Comparison of ENCODE assay signal across 8 mouse cellular contexts in genomic region chr13:35189028-35189711, GRCm38 (mm10).
DNase-seq lines count a peak whose midpoint lies in the region; ATAC-seq and TF ChIP-seq lines count a peak whose summit lies in the region.

No protein-coding gene starts in this region.

- peak overlapping the region; percentile 32 for H3K4me2 ChIP-seq in embryonic facial prominence, embryonic 13.5 days
- no peak overlapping the region for H3K4me2 ChIP-seq in heart, embryonic 15.5 days
- peak overlapping the region; percentile 32; the same call in 1 of the 2 replicates for H3K4me2 ChIP-seq in kidney, embryonic 16.5 days (replicated peaks; ENCODE audit: low read depth, low read length)
- no peak overlapping the region for H3K4me2 ChIP-seq in liver, embryonic 14.5 days (ENCODE audit: low read depth)
- no peak overlapping the region; the same call in 1 of the 2 replicates for H3K4me2 ChIP-seq in stomach, postnatal 0 days (replicated peaks; ENCODE audit: low read depth)

- TF ChIP-seq CTCF in liver, embryonic 14.5 days (IDR thresholded peaks at IDR 0.05; ENCODE audit: low read depth) = no peak
- TF ChIP-seq CTCF in stomach, postnatal 0 days (IDR thresholded peaks at IDR 0.05; ENCODE audit: low read depth) = 0 out of 2 replicates have a peak, but pooled peaks have one; percentile 27

- H3K9me3 ChIP-seq in embryonic facial prominence, embryonic 13.5 days = no peaks in the 10 kb centered on the region
- no peaks in the 10 kb centered on the region for H3K9me3 ChIP-seq in heart, embryonic 15.5 days (replicated peaks)
- no peaks in the 10 kb centered on the region for H3K9me3 ChIP-seq in kidney, embryonic 16.5 days (ENCODE audit: low read length)
- no peaks in the 10 kb centered on the region for H3K9me3 ChIP-seq in liver, embryonic 14.5 days (ENCODE audit: control insufficient read depth, low read length)
- no peaks in the 10 kb centered on the region for H3K9me3 ChIP-seq in stomach, postnatal 0 days (ENCODE audit: control insufficient read depth, low read length)

- WGBS in embryonic facial prominence, embryonic 13.5 days = 10% methylated on average over 16 of the region's 16 CpGs
- 46% methylated on average over 16 of the region's 16 CpGs for WGBS in heart, embryonic 15.5 days
- 16% methylated on average over 16 of the region's 16 CpGs for WGBS in kidney, embryonic 16.5 days
- WGBS in liver, embryonic 14.5 days (ENCODE audit: insufficient replicate concordance) = 15% methylated on average over 16 of the region's 16 CpGs
- WGBS in stomach, postnatal 0 days = 18% methylated on average over 16 of the region's 16 CpGs

- ATAC-seq in embryonic facial prominence, embryonic 13.5 days (ENCODE audit: insufficient number of reproducible peaks, insufficient read depth, low FRiP score, low TSS enrichment, low read depth) = peak; percentile 64; the same call in 1 of the 2 replicates
- ATAC-seq in heart, embryonic 15.5 days (replicated peaks; ENCODE audit: insufficient number of reproducible peaks, insufficient read depth, low FRiP score, low read depth) = 0 out of 2 replicates have a peak, but pooled peaks have one; percentile 35
- ATAC-seq in kidney, embryonic 16.5 days (ENCODE audit: low FRiP score, low TSS enrichment) = peak; percentile 92
- ATAC-seq in liver, embryonic 14.5 days (ENCODE audit: insufficient read depth) = 0 out of 2 replicates have a peak, but pooled peaks have one; percentile 23
- ATAC-seq in stomach, postnatal 0 days (ENCODE audit: low FRiP score, low TSS enrichment) = peak; percentile 91

- peak; percentile 58 to 70 for DNase-seq in cerebellum, postnatal 10 days
- no peak for DNase-seq in cerebellum, adult 9-11 months
- peak in 1 of 3 experiments; percentile 17 for DNase-seq in liver, embryonic 14.5 days (ENCODE audit: low read depth in 3 of 3, low spot score in 3 of 3)
- peak; percentile 56 for DNase-seq in neural tube, embryonic 10.5 days (ENCODE audit: extremely low spot score, low spot score)
- DNase-seq in stomach, postnatal 0 days (ENCODE audit: low spot score) = peak; percentile 66

- H3K27ac ChIP-seq in embryonic facial prominence, embryonic 13.5 days = peak overlapping the region; percentile 58; the same call in 1 of the 2 replicates
- no peak overlapping the region for H3K27ac ChIP-seq in heart, embryonic 15.5 days
- H3K27ac ChIP-seq in kidney, embryonic 16.5 days (ENCODE audit: low read length) = peak overlapping the region; percentile 51; the same call in 1 of the 2 replicates
- H3K27ac ChIP-seq in liver, embryonic 14.5 days = no peak overlapping the region
- H3K27ac ChIP-seq in stomach, postnatal 0 days (replicated peaks) = peak overlapping the region; percentile 77

- no peaks in the 10 kb centered on the region for H3K27me3 ChIP-seq in embryonic facial prominence, embryonic 13.5 days
- no peaks in the 10 kb centered on the region for H3K27me3 ChIP-seq in heart, embryonic 15.5 days
- H3K27me3 ChIP-seq in kidney, embryonic 16.5 days (ENCODE audit: insufficient read depth, low read length) = no peaks in the 10 kb centered on the region
- no peaks in the 10 kb centered on the region for H3K27me3 ChIP-seq in liver, embryonic 14.5 days (ENCODE audit: control insufficient read depth, insufficient read depth, low read length)
- H3K27me3 ChIP-seq in stomach, postnatal 0 days (ENCODE audit: control insufficient read depth, insufficient read depth, low read length) = no peaks in the 10 kb centered on the region

- no peaks in the 10 kb centered on the region for H3K36me3 ChIP-seq in embryonic facial prominence, embryonic 13.5 days
- H3K36me3 ChIP-seq in heart, embryonic 15.5 days = no peaks in the 10 kb centered on the region
- H3K36me3 ChIP-seq in kidney, embryonic 16.5 days (ENCODE audit: insufficient read depth, low read length) = no peaks in the 10 kb centered on the region
- no peaks in the 10 kb centered on the region for H3K36me3 ChIP-seq in liver, embryonic 14.5 days (replicated peaks; ENCODE audit: control insufficient read depth, insufficient read depth, low read depth)
- no peaks in the 10 kb centered on the region for H3K36me3 ChIP-seq in stomach, postnatal 0 days (ENCODE audit: control insufficient read depth, insufficient read depth, low read length)

- TF ChIP-seq EP300 in liver, embryonic 14.5 days (IDR thresholded peaks at IDR 0.05; ENCODE audit: low read depth) = no peak
- no peak for TF ChIP-seq EP300 in stomach, postnatal 0 days (optimal IDR thresholded peaks at IDR 0.05)

- H3K4me1 ChIP-seq in embryonic facial prominence, embryonic 13.5 days = peaks cover 11% of the 10 kb centered on the region
- H3K4me1 ChIP-seq in heart, embryonic 15.5 days (replicated peaks) = peaks cover 7% of the 10 kb centered on the region; the same call in 1 of the 2 replicates
- peaks cover 12% of the 10 kb centered on the region for H3K4me1 ChIP-seq in kidney, embryonic 16.5 days (ENCODE audit: insufficient read depth, low read length)
- H3K4me1 ChIP-seq in liver, embryonic 14.5 days (replicated peaks; ENCODE audit: control insufficient read depth in 2 of 2, insufficient read depth in 2 of 2, low read length in 1 of 2) = no peaks in the 10 kb centered on the region; a peak in 1 of 4 replicates
- H3K4me1 ChIP-seq in stomach, postnatal 0 days (replicated peaks; ENCODE audit: control insufficient read depth, insufficient read depth) = peaks cover 5% of the 10 kb centered on the region; the same call in 1 of the 2 replicates

- no peak overlapping the region for H3K9ac ChIP-seq in embryonic facial prominence, embryonic 13.5 days
- H3K9ac ChIP-seq in heart, embryonic 15.5 days = no peak overlapping the region
- H3K9ac ChIP-seq in kidney, embryonic 16.5 days (replicated peaks; ENCODE audit: low read length) = no peak overlapping the region
- no peak overlapping the region for H3K9ac ChIP-seq in liver, embryonic 14.5 days (replicated peaks)
- 0 out of 2 replicates have a peak overlapping the region, but pooled peaks have one; percentile 13 for H3K9ac ChIP-seq in stomach, postnatal 0 days (ENCODE audit: low read length)

- H3K4me3 ChIP-seq in embryonic facial prominence, embryonic 13.5 days = no peak overlapping the region
- no peak overlapping the region for H3K4me3 ChIP-seq in heart, embryonic 15.5 days
- no peak overlapping the region for H3K4me3 ChIP-seq in kidney, embryonic 16.5 days (ENCODE audit: low read length)
- H3K4me3 ChIP-seq in liver, embryonic 14.5 days (ENCODE audit: insufficient read depth in 1 of 2, low read depth in 2 of 2, low read length in 2 of 2) = no peak overlapping the region
- H3K4me3 ChIP-seq in stomach, postnatal 0 days (ENCODE audit: low read depth, low read length) = no peak overlapping the region

Comparison
In these comparisons a context has a peak if more than half of its experiments do, and no peak if none do; other contexts are left out.
1. ATAC-seq: peak in every context shown above with its lines; median percentile 92 in kidney, embryonic 16.5 days; 91 in stomach, postnatal 0 days; 64 in embryonic facial prominence, embryonic 13.5 days; 35 in heart, embryonic 15.5 days; 23 in liver, embryonic 14.5 days.
2. H3K27ac ChIP-seq: peak in embryonic facial prominence, embryonic 13.5 days (single experiment), kidney, embryonic 16.5 days (single experiment) and stomach, postnatal 0 days (single experiment); none in heart, embryonic 15.5 days (single experiment) and liver, embryonic 14.5 days (single experiment).
3. H3K4me2 ChIP-seq: peak in embryonic facial prominence, embryonic 13.5 days (single experiment) and kidney, embryonic 16.5 days (single experiment); none in heart, embryonic 15.5 days (single experiment), liver, embryonic 14.5 days (single experiment) and stomach, postnatal 0 days (single experiment).